Mouse (Mus musculus): ENCODE results near the gene Plac1.

The Plac1 gene

GRCm38 (mm10) chrX:53197681-53198080 lies 42.2 kb downstream of the Plac1 start:
- DNase-seq (ENCODE audit: low spot score) = no peak

GRCm38 (mm10) chrX:53196392-53196791 lies 43.5 kb downstream of the Plac1 start:
- no peak for DNase-seq (ENCODE audit: low spot score)

GRCm38 (mm10) chrX:53188692-53189091 lies 51.2 kb downstream of the Plac1 start:
- DNase-seq (ENCODE audit: low spot score) = no peak

DNA sequence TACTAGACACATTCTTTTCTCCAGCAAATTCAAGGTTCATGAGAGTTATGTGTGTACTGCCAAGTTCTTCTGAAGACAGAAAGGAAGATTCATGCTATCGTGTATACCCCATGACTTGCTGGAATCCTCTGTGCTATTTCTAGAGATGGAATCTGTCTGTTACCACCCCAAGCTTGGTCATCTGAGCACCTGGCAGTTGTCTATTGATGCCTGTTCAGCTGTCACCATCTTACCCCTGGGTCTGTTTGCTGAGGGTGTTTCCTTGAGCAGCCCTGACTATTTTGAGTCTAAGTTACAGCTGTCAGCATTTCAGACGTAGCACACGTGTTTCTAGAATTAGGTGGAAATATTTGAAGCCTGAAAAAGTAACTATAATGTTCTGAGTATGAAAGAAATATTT lies 60.1 kb downstream of the Plac1 start:
- DNase-seq (ENCODE audit: low spot score) = no peak

DNA sequence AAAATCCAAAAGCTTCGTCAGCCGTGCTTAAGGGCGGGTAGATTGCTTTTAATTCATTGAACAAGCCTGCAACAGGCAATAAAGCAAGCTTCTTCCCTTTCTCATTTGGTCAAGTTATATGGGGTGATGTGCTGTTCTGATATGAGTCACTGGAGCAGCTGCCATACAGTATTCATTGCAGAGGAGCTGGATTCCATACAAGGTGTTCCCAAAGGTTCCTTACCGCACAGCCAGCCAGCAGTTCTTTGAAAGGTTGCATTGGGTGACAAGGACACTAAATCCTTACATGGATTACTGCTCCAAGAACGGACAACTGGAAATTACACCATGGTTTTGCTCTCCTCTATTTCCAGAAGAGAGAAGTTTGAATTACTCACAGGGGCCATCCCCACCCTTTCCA lies 63.6 kb downstream of the Plac1 start:
- no peak for DNase-seq (ENCODE audit: low spot score)

DNA sequence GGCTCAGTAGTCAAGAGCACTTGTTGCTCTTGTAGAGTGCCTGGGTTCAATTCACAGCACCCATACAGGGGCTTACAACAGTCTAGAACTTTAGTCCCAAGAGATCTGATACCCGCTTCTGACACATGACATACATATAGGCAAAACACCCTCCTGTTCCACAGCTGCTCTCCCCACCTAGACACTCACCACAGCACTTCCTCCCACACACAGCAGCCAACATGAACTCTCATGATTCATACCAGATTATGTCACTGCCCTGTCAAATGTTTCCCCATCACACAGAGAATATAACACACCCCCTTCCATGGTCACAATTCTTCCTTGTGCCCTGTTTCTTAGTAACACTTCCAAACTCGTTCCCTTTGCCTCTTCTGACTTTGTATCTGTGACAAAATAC lies 71.3 kb downstream of the Plac1 start:
- DNase-seq (ENCODE audit: low spot score) = no peak

- DNase-seq (ENCODE audit: low spot score) = no peak
Observed at GRCm38 (mm10) chrX:53166901-53167525, 72.9 kb downstream of the Plac1 start.

DNA sequence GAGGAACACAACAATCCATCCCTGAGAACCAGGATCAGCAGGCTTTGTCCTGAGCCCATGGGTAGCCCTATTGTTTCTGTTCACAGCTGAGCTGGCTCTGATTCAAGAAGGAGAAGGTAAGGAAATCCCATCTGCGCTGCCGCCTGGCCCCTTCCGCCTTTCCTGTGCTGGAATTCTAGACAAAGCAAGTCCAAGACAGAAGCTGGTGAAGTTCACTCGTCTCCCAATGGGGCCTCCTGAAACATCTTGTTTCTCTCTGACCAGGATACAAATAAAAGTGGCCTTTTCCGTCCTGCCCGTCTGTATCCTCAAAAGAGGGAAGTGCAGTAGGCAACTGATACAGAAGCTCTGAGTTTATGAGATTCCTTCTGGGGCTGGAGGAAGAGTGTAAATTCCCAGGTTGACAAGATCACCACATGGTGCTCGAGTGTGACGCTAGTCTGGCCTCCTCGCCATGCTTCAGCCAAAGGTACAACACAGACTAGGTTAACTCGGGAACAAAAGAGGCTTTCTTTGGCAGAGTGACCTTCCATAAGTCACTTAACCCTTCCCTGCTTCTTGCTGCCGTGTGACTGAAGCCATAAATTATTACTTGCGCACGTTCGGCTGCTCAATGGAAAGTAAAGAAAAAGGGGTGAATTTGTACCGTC lies 73.5 kb downstream of the Plac1 start:
- no peak for DNase-seq (ENCODE audit: low spot score)

GRCm38 (mm10) chrX:53162589-53162988 lies 77.3 kb downstream of the Plac1 start:
- no peak for DNase-seq (ENCODE audit: low spot score)

GRCm38 (mm10) chrX:53161583-53161982 lies 78.3 kb downstream of the Plac1 start:
- no peak for DNase-seq (ENCODE audit: low spot score)

DNA sequence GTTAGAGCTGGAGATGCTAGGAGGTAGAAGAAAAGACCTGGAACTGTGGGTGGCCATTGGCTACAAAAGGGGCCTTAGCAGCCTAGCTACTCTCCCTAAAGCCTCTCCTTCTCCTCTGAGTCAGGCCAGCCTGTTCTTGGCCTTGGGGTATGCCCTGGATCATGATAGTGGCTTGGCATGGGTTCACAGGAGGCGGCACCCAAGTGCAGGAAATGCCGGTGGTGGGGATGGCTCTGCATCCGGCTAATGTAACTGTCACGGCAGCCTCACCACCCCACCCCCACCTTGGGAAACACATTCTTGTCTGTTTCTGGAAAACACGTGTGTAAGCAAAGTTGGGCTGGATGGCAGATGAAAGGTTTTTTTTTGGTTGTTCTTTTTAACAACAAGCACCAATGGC lies 78.8 kb downstream of the Plac1 start:
- DNase-seq (ENCODE audit: low spot score) = no peak

DNA sequence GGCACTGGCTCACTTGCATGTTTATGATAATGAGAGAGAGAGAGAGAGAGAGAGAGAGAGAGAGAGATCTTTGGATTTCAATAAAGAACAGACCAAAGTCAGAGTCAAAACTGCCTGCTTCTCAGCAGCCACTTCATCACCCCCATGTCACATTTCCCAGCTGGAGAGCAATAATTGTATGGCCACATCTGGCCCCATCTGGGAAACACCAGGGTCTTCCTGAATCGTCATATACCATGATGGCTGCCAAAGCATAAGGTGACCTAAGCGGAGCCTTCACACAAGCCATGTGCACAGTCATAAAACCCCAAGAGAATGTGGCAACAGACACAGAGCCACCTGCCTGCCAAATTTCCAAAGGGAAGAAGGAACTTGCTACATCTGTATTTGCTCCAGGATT lies 91.9 kb downstream of the Plac1 start:
- DNase-seq (ENCODE audit: low spot score) = no peak

GRCm38 (mm10) chrX:53146389-53146917 lies 93.5 kb downstream of the Plac1 start:
- no peak for DNase-seq (ENCODE audit: low spot score)

DNA sequence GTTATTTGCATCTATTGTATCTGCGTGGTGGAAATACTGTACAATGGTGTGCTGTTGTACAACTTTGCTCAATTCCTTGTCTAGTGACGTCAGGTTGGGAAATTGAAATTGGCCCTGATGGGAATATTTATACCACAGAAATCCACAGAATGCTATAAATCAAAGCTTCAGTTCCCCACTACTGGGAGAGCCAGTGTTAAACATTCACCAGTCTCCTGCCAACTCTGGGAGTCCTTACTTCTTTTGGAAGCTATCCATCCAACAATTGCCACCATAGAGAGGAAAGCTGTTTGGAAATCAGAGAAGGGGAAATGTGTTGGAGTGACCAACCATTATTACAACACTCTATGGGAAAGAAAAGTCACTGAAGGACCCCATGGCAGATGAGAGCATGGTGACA lies 100.3 kb downstream of the Plac1 start:
- no peak for DNase-seq (ENCODE audit: low spot score)

GRCm38 (mm10) chrX:53137066-53137465 lies 102.8 kb downstream of the Plac1 start:
- no peak for DNase-seq (ENCODE audit: low spot score)

DNA sequence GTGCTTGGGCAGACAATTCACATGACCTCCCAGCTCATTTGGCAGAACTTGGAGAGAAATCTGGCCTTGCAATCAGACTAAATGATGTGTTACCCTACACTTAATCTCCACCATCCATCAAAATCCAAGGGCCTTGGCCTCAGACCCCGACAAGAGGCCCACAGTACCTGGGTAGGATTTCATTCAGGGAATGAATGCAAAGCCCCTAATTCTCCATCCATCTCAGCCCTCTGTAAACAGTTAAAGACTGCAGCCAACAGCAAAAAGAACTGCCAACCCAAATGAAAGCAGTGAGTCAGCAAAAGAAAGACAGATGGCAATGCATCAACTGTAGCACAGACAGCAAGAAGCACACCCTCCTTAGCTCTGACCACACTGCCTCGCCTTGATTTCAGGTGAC lies 110.4 kb downstream of the Plac1 start:
- no peak for DNase-seq (ENCODE audit: low spot score)

DNA sequence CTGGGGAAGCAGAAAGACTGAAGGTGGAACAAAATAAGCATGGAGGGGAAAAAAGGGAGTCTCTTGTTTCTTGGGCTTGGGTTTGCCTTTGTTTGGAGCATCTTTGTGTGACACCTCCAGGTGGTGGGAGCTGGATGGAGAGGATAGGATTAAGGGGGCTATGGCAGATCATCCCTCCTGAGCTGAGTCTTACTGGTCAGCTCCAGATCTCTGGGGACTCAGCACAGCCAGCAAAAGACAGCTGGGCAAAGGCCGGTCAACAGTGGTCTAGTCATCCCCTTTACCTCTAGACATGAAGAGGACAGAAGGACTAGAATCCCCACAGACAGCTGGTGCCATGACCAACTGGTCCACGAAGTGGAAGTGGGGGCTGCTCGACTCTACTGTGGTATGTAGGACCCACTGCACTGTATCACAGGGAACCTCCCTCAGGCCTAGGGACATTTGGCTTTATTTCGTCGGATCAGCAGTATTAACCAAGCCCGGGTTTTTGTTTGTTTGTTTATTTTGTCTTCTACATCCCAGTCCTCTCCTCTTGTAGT lies 113.3 kb downstream of the Plac1 start:
- DNase-seq (ENCODE audit: low spot score) = no peak

- no peak for DNase-seq (ENCODE audit: low spot score)
Observed at GRCm38 (mm10) chrX:53125838-53126467, 114.0 kb downstream of the Plac1 start.

GRCm38 (mm10) chrX:53123562-53123961 lies 116.3 kb downstream of the Plac1 start:
- no peak for DNase-seq (ENCODE audit: low spot score)

GRCm38 (mm10) chrX:53118631-53119030 lies 121.3 kb downstream of the Plac1 start:
- no peak for DNase-seq (ENCODE audit: low spot score)

- no peak for DNase-seq (ENCODE audit: low spot score)
Observed at GRCm38 (mm10) chrX:53118019-53118418, 121.9 kb downstream of the Plac1 start.

- DNase-seq (ENCODE audit: low spot score) = no peak
Observed at GRCm38 (mm10) chrX:53114994-53115393, 124.9 kb downstream of the Plac1 start.

DNA sequence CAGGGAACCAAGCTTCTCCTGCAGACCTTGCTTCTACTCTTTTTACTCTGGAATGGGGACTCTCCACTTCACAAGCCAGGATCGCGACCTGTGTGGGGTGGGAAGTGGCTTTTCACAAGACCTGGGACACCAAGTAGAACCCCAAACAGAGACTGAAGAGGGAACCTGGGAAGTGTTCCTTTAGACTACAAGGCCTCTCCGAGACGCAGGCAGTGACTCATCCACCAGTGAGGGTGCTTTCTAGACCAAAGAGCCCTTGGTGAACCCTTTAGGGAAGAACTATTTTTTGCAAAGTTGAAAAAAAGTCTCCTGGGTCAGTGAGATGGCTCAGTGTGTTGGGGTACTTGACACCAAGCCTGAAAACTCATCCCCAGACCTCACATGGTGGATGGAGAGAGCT lies 129.8 kb downstream of the Plac1 start:
- no peak for DNase-seq (ENCODE audit: low spot score)
